Mouse (Mus musculus) embryonic facial prominence, embryonic 10.5 days (tissue): ENCODE measurements at regions not wholly inside any gene's neighbourhood (a gene's known extent, or its start where the extent isn't known, plus 50 kb on each side); places are given as distances from the start of the nearest gene placed in this dataset.

Experiments used
- DNase-seq: peaks from one replicate; pipeline ENCODE4 v3.0.0-alpha.2; 2017; ENCODE audit warnings: low spot score
- H3K27ac ChIP-seq: fragments of 300-500 bp; sonication (generic); replicated peaks from 2 replicates; pipeline ENCODE4 v1.5.1; 2016; ENCODE audit warnings: mild to moderate bottlenecking
- H3K27me3 ChIP-seq: fragments of 300-500 bp; sonication (generic); replicated peaks from 2 replicates; pipeline ENCODE4 v1.6.1; 2016; ENCODE audit warnings: low read depth, mild to moderate bottlenecking; ENCODE audit not compliant: poor library complexity, severe bottlenecking
- H3K36me3 ChIP-seq: fragments of 300-500 bp; sonication (generic); replicated peaks from 2 replicates; pipeline ENCODE4 v1.6.1; 2016; ENCODE audit warnings: mild to moderate bottlenecking, moderate library complexity
- H3K4me1 ChIP-seq: fragments of 300-500 bp; sonication (generic); 2 replicates; pipeline ENCODE4 v1.6.1; 2016
- H3K4me3 ChIP-seq: fragments of 300-500 bp; sonication (generic); 2 replicates; pipeline ENCODE4 v1.5.1; 2016; ENCODE audit warnings: mild to moderate bottlenecking, moderate library complexity
- H3K9me3 ChIP-seq: fragments of 300-500 bp; sonication (generic); 2 replicates; pipeline ENCODE4 v1.6.1; 2016; ENCODE audit warnings: mild to moderate bottlenecking
- WGBS: fragments of 180-500 bp; shearing (Covaris S2); methylation state at CpG from one replicate; pipeline ENCODE4 v1.1.7; 2016; 5-methylcytosine and 5-hydroxymethylcytosine counted together

- H3K9me3 ChIP-seq = no peaks in the 10 kb centered on the region
- DNase-seq = peak; percentile 78
- H3K27ac ChIP-seq = peak overlapping the region; percentile 68
- 24% methylated on average over 14 of the region's 14 CpGs for WGBS
- no peaks in the 10 kb centered on the region for H3K27me3 ChIP-seq
- no peaks in the 10 kb centered on the region for H3K36me3 ChIP-seq
- H3K4me1 ChIP-seq = peaks cover 29% of the 10 kb centered on the region
- no peak overlapping the region for H3K4me3 ChIP-seq
These were observed 82.1 kb upstream of the Kazn start for GRCm38 (mm10) chr4:142321209-142321863.

GRCm38 (mm10) chr4:142310282-142310681, 71.1 kb upstream of the Kazn start:
- H3K36me3 ChIP-seq = peaks cover 14% of the 10 kb centered on the region; the same call in 1 of the 2 replicates
- H3K4me1 ChIP-seq = peaks cover 7% of the 10 kb centered on the region
- WGBS = 93% methylated on average over 6 of the region's 6 CpGs
- no peak for DNase-seq
- H3K9me3 ChIP-seq = peaks cover 15% of the 10 kb centered on the region
- no peaks in the 10 kb centered on the region for H3K27me3 ChIP-seq
- H3K27ac ChIP-seq = no peak overlapping the region
- no peak overlapping the region for H3K4me3 ChIP-seq

GRCm38 (mm10) chr4:142308271-142308670, 69.1 kb upstream of the Kazn start:
- H3K27me3 ChIP-seq = no peaks in the 10 kb centered on the region
- no peak overlapping the region for H3K27ac ChIP-seq
- peaks cover 14% of the 10 kb centered on the region; the same call in 1 of the 2 replicates for H3K36me3 ChIP-seq
- DNase-seq = no peak
- H3K4me3 ChIP-seq = no peak overlapping the region
- WGBS = 87% methylated on average over 7 of the region's 7 CpGs
- peaks cover 15% of the 10 kb centered on the region for H3K9me3 ChIP-seq
- peaks cover 13% of the 10 kb centered on the region for H3K4me1 ChIP-seq

DNA sequence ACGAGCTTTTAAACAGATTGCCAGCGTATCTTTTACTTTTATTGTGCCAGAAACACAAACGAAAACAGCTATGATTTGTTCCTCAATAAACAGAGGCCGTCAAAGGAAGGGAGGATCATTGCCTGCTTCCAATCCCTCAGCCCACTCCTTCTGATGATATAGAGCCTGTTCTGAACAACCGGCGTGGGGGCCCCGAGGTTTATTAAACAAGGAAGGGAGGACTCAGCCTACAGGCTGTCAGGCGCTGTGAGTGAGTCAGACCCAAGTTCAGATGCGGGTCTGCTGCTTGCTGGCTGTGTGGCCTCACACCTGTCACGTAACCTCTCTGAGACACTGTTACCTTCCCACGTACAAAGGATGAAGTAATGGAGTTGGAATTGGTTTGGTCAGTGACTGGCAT, 68.1 kb upstream of the Kazn start:
- WGBS = 84% methylated on average over 11 of the region's 11 CpGs
- Histone ChIP-seq H3K9me3 (peaks cover 15% of the 10 kb centered on the region), H3K4me1 (peaks cover 23% of the 10 kb centered on the region), H3K27ac (no peak overlapping the region), H3K27me3 (no peaks in the 10 kb centered on the region), H3K36me3 (peaks cover 14% of the 10 kb centered on the region; the same call in 1 of the 2 replicates), H3K4me3 (no peak overlapping the region)
- no peak for DNase-seq

- H3K36me3 ChIP-seq = peaks cover 8% of the 10 kb centered on the region; the same call in 1 of the 2 replicates
- H3K4me1 ChIP-seq = peaks cover 35% of the 10 kb centered on the region
- 81% methylated on average over 14 of the region's 14 CpGs for whole genome bisulfite sequencing
- H3K27me3 ChIP-seq = no peaks in the 10 kb centered on the region
- DNase-seq = no peak
- no peak overlapping the region; the same call in 1 of the 2 replicates for H3K27ac ChIP-seq
- H3K9me3 ChIP-seq = peaks cover 7% of the 10 kb centered on the region; the same call in 1 of the 2 replicates
- H3K4me3 ChIP-seq = no peak overlapping the region
These were observed 66.9 kb upstream of the Kazn start for GRCm38 (mm10) chr4:142306076-142306475.

GRCm38 (mm10) chr4:142303374-142304020, 64.3 kb upstream of the Kazn start:
- no peak for DNase-seq
- Histone ChIP-seq H3K4me3 (no peak overlapping the region), H3K27ac (0 out of 2 replicates have a peak overlapping the region, but pooled peaks have one; percentile 7), H3K36me3 (no peaks in the 10 kb centered on the region), H3K4me1 (peaks cover 36% of the 10 kb centered on the region), H3K9me3 (no peaks in the 10 kb centered on the region), H3K27me3 (no peaks in the 10 kb centered on the region)
- 78% methylated on average over 10 of the region's 10 CpGs for WGBS

GRCm38 (mm10) chr4:142302724-142303120, 63.5 kb upstream of the Kazn start:
- H3K4me1 ChIP-seq = peaks cover 36% of the 10 kb centered on the region
- H3K4me3 ChIP-seq = no peak overlapping the region
- H3K27me3 ChIP-seq = no peaks in the 10 kb centered on the region
- H3K36me3 ChIP-seq = no peaks in the 10 kb centered on the region
- no peak for DNase-seq
- no peaks in the 10 kb centered on the region for H3K9me3 ChIP-seq
- WGBS = 35% methylated on average over 2 of the region's 2 CpGs
- no peak overlapping the region; the same call in 1 of the 2 replicates for H3K27ac ChIP-seq

- Histone ChIP-seq H3K27me3 (no peaks in the 10 kb centered on the region), H3K4me3 (no peak overlapping the region), H3K27ac (peak overlapping the region; percentile 21; the same call in 1 of the 2 replicates), H3K9me3 (no peaks in the 10 kb centered on the region), H3K36me3 (no peaks in the 10 kb centered on the region), H3K4me1 (peaks cover 36% of the 10 kb centered on the region)
- 30% methylated on average over 8 of the region's 8 CpGs for WGBS
- no peak for DNase-seq
These were observed 63.0 kb upstream of the Kazn start for GRCm38 (mm10) chr4:142302041-142302723.

- Histone ChIP-seq H3K36me3 (no peaks in the 10 kb centered on the region), H3K9me3 (no peaks in the 10 kb centered on the region), H3K4me3 (no peak overlapping the region), H3K4me1 (peaks cover 40% of the 10 kb centered on the region), H3K27ac (no peak overlapping the region), H3K27me3 (no peaks in the 10 kb centered on the region)
- 61% methylated on average over 10 of the region's 10 CpGs for WGBS
- DNase-seq = no peak
These were observed 59.7 kb upstream of the Kazn start for GRCm38 (mm10) chr4:142298770-142299337.

GRCm38 (mm10) chr4:142292760-142293159, 53.6 kb upstream of the Kazn start:
- WGBS = 82% methylated on average over 7 of the region's 7 CpGs
- no peaks in the 10 kb centered on the region for H3K36me3 ChIP-seq
- H3K4me1 ChIP-seq = peaks cover 27% of the 10 kb centered on the region
- H3K4me3 ChIP-seq = no peak overlapping the region
- no peaks in the 10 kb centered on the region for H3K27me3 ChIP-seq
- H3K9me3 ChIP-seq = no peaks in the 10 kb centered on the region
- H3K27ac ChIP-seq = no peak overlapping the region
- no peak for DNase-seq

DNA sequence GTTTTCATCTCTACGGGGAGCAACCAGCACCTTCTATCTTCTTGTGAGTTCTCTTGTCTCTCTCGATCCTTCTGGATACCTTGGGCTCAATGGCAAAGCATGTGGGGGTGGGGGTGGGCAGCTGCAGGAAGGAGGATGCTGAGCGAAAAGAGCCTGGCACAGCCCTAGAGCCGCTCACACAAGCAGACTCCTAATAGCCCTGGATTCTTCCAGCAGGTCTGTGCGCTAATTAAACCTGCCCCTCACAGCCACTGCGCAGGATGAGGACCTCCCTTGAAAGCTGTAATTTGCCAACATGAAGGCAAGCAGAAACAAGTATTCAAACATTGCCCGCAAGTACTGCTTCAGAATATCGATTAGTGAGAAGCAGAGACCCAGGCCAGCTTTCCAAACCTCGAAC, 53.1 kb upstream of the Kazn start:
- DNase-seq = no peak
- no peak overlapping the region for H3K4me3 ChIP-seq
- no peak overlapping the region for H3K27ac ChIP-seq
- H3K9me3 ChIP-seq = no peaks in the 10 kb centered on the region
- no peaks in the 10 kb centered on the region for H3K36me3 ChIP-seq
- peaks cover 27% of the 10 kb centered on the region for H3K4me1 ChIP-seq
- WGBS = 84% methylated on average over 9 of the region's 9 CpGs
- H3K27me3 ChIP-seq = no peaks in the 10 kb centered on the region

GRCm38 (mm10) chr4:142291366-142291765, 52.2 kb upstream of the Kazn start:
- no peaks in the 10 kb centered on the region for H3K27me3 ChIP-seq
- H3K36me3 ChIP-seq = no peaks in the 10 kb centered on the region
- no peak for DNase-seq
- H3K4me3 ChIP-seq = no peak overlapping the region
- 84% methylated on average over 3 of the region's 3 CpGs for WGBS
- H3K4me1 ChIP-seq = peaks cover 19% of the 10 kb centered on the region
- no peaks in the 10 kb centered on the region for H3K9me3 ChIP-seq
- H3K27ac ChIP-seq = no peak overlapping the region
